Mouse (Mus musculus) midbrain, embryonic 12.5 days (tissue): ENCODE measurements around the gene Adal. TPM values are rescaled to one million over a fixed set of nuclear protein-coding genes. Genes with fewer than 3 reads are reported as not detected.

Experiments
- ATAC-seq: fragments of 200-750 bp; cut with Nextera tagmentation; 2 replicates; pipeline ENCODE4 v1.8.0; 2017; ENCODE audit warnings: low read depth, moderate TSS enrichment, moderate library complexity; ENCODE audit not compliant: low FRiP score
- H3K27ac ChIP-seq: fragments of 300-500 bp; sonication (generic); replicated peaks from 2 replicates; pipeline ENCODE4 v1.5.1; 2016; ENCODE audit warnings: mild to moderate bottlenecking
- H3K27me3 ChIP-seq: fragments of 300-500 bp; sonication (generic); 2 replicates; pipeline ENCODE4 v1.6.1; 2016; ENCODE audit warnings: mild to moderate bottlenecking
- H3K36me3 ChIP-seq: fragments of 300-500 bp; sonication (generic); 2 replicates; pipeline ENCODE4 v1.6.1; 2016
- H3K4me1 ChIP-seq: fragments of 300-500 bp; sonication (generic); 2 replicates; pipeline ENCODE4 v1.6.1; 2016
- H3K4me2 ChIP-seq: fragments of 300-500 bp; sonication (generic); replicated peaks from 2 replicates; pipeline ENCODE4 v1.6.1; 2016; ENCODE audit warnings: mild to moderate bottlenecking, moderate library complexity
- H3K4me3 ChIP-seq: fragments of 300-500 bp; sonication (generic); 2 replicates; pipeline ENCODE4 v1.5.1; 2016; ENCODE audit warnings: mild to moderate bottlenecking
- H3K9ac ChIP-seq: fragments of 300-500 bp; sonication (generic); replicated peaks from 2 replicates; pipeline ENCODE4 v1.6.1; 2016; ENCODE audit warnings: mild to moderate bottlenecking, moderate library complexity
- H3K9me3 ChIP-seq: fragments of 300-500 bp; sonication (generic); 2 replicates; pipeline ENCODE4 v1.6.1; 2016; ENCODE audit warnings: mild to moderate bottlenecking
- WGBS: fragments of 180-500 bp; shearing (Covaris S2); methylation state at CpG from one replicate; pipeline ENCODE4 v1.1.7; 2016; 5-methylcytosine and 5-hydroxymethylcytosine counted together
- polyA plus RNA-seq: library from polyadenylated mRNA; unstranded; fragments of >200 nt; fragmentation: Nextera tagmentation; extraction: Ambion mirVana; gene quantifications from 2 replicates; pipeline ENCODE4 v1.2.1, GENCODE M21; 2016

Gene Adal
- polyA plus RNA-seq, 1 experiment from 2014 or later = 29.7 TPM

DNA sequence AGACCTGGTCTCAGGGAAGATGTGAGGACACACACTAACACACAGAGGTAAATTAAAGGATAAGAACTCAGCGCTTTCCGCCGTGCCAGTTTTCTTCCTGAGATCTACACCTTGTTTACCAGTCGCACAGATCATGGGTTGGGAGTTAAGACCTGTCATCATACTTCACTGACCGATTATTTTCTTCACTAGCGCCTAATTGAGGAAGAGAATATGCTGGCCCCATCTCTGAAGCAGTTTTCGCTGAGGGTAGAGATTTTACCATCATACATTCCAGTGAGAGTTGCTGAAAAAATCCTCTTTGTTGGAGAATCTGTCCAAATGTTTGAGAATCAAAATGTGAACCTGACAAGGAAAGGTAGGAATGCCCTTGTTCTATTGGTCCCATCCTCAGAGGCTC, 43.9 kb downstream of the Adal start:
- H3K4me3 ChIP-seq = no peak overlapping the region
- H3K4me1 ChIP-seq = no peaks in the 10 kb centered on the region
- peaks cover 70% of the 10 kb centered on the region for H3K36me3 ChIP-seq
- no peaks in the 10 kb centered on the region for H3K9me3 ChIP-seq
- no peak overlapping the region for H3K9ac ChIP-seq
- no peak overlapping the region for H3K4me2 ChIP-seq
- 97% methylated on average over 7 of the region's 7 CpGs for WGBS
- ATAC-seq = no peak
- H3K27ac ChIP-seq = no peak overlapping the region
- no peaks in the 10 kb centered on the region for H3K27me3 ChIP-seq

GRCm38 (mm10) chr2:121188530-121188929, 48.3 kb downstream of the Adal start:
- Histone ChIP-seq H3K4me1 (no peaks in the 10 kb centered on the region), H3K9me3 (no peaks in the 10 kb centered on the region), H3K9ac (no peak overlapping the region), H3K4me3 (no peak overlapping the region), H3K36me3 (peaks cover 86% of the 10 kb centered on the region), H3K27ac (no peak overlapping the region), H3K27me3 (no peaks in the 10 kb centered on the region), H3K4me2 (no peak overlapping the region)
- no peak for ATAC-seq
- WGBS = 80% methylated on average over 1 of the region's 1 CpGs

- WGBS = 92% methylated on average over 9 of the region's 9 CpGs
These were observed 55.2 kb downstream of the Adal start for GRCm38 (mm10) chr2:121195466-121195865.

GRCm38 (mm10) chr2:121204276-121204675, 64.0 kb downstream of the Adal start:
- H3K36me3 ChIP-seq = peaks cover 96% of the 10 kb centered on the region
- no peaks in the 10 kb centered on the region for H3K9me3 ChIP-seq
- no peak overlapping the region for H3K4me3 ChIP-seq
- 95% methylated on average over 17 of the region's 17 CpGs for WGBS
- no peak overlapping the region for H3K27ac ChIP-seq
- H3K27me3 ChIP-seq = no peaks in the 10 kb centered on the region
- no peak for ATAC-seq
- H3K4me1 ChIP-seq = no peaks in the 10 kb centered on the region
- H3K9ac ChIP-seq = no peak overlapping the region
- H3K4me2 ChIP-seq = no peak overlapping the region

More at GRCm38 (mm10) chr2:121195466-121195865, 55.2 kb downstream of the Adal start:
- Histone ChIP-seq H3K4me3 (no peak overlapping the region), H3K9ac (no peak overlapping the region), H3K27ac (no peak overlapping the region), H3K4me1 (no peaks in the 10 kb centered on the region), H3K36me3 (peaks cover 96% of the 10 kb centered on the region), H3K9me3 (no peaks in the 10 kb centered on the region), H3K4me2 (no peak overlapping the region), H3K27me3 (no peaks in the 10 kb centered on the region)
- no peak for ATAC-seq

Other genes with a start within 250 kb of the Adal start
- 34.1 and 34.4 TPM in 2 replicates for gene Ubr1, start 169.7 kb upstream of the Adal start, polyA plus RNA-seq
- gene Tmem62, start 163.4 kb upstream of the Adal start, polyA plus RNA-seq = 5.7 and 6.2 TPM in 2 replicates
- 53.1 and 53.5 TPM in 2 replicates for gene Ccndbp1, start 132.0 kb upstream of the Adal start, polyA plus RNA-seq
- 4.0 and 5.5 TPM in 2 replicates for gene Epb42, start 103.4 kb upstream of the Adal start, polyA plus RNA-seq
- not detected in 2 replicates for gene Tgm5, start 54.6 kb upstream of the Adal start, polyA plus RNA-seq
- gene Tgm7, start 30.6 kb upstream of the Adal start, polyA plus RNA-seq = not detected in 2 replicates
- 21.2 and 24.2 TPM in 2 replicates for gene Lcmt2, start 225 bp downstream of the Adal start, polyA plus RNA-seq
- 81.9 and 82.5 TPM in 2 replicates for gene Tubgcp4, start 30.2 kb downstream of the Adal start, polyA plus RNA-seq
- gene Zscan29, start 30.7 kb downstream of the Adal start, polyA plus RNA-seq = 14.3 TPM in 2 replicates
- 230 and 245 TPM in 2 replicates for gene Trp53bp1, start 131.0 kb downstream of the Adal start, polyA plus RNA-seq
- gene Map1a, start 149.2 kb downstream of the Adal start, polyA plus RNA-seq = 14.7 and 16.8 TPM in 2 replicates
- gene Ppip5k1, start 215.0 kb downstream of the Adal start, polyA plus RNA-seq = 13.2 and 15.1 TPM in 2 replicates
- 6.4 and 7.2 TPM in 2 replicates for gene Ckmt1, start 217.3 kb downstream of the Adal start, polyA plus RNA-seq
- gene Strc, start 246.7 kb downstream of the Adal start, polyA plus RNA-seq = not detected in 2 replicates